Mouse (Mus musculus) thymus, postnatal 36 days (tissue): ENCODE measurements around the gene Tnni3.

Experiments used
- DNase-seq, 2 experiments: peaks; one replicate each; pipeline ENCODE4 v3.0.0; 2022; ENCODE audit warnings: mixed read lengths in 2 of 2

Gene Tnni3

GRCm38 (mm10) chr7:4498251-4498650, 25.8 kb downstream of the Tnni3 start:
- no peak for DNase-seq

- no peak for DNase-seq
Observed at GRCm38 (mm10) chr7:4497271-4497903, 26.6 kb downstream of the Tnni3 start.

DNA sequence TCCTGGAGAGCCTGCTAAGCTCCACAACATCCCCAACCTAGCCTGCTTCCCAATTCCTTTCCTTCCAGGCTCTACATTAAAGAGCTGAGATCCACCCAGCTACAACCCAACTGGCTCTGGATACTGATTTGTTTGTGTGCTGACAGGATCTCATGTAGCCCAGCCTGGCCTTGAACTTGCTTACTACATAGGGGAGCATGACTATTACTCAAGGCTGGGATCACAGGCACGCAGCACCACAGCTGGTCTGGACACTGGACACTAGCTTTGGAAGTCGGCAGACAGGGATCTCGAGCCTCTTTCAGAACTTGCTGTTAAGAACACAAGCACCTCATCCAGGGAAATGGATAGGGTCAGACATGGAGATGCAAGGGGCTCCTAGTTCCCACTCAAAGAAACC, 27.6 kb downstream of the Tnni3 start:
- DNase-seq, result no peak

DNA sequence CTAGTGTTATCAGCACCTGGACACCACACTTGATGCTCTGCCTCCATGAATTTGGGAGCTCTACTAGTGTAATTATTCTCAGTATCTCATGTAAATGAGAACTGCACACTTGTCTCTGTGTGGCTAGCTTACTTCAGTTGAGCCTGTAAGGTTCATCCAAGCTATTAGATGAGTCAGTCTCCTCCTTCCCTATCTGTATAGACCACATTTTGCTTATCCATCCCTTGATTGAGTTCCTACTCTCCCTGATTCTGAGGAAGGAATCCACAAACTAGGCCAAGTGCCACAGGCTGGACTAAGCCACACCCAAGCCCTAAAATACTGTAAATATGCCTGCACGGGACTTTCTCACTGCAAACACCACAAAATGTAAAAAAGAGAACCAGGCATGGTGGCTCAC, 30.0 kb downstream of the Tnni3 start:
- DNase-seq, result no peak

DNA sequence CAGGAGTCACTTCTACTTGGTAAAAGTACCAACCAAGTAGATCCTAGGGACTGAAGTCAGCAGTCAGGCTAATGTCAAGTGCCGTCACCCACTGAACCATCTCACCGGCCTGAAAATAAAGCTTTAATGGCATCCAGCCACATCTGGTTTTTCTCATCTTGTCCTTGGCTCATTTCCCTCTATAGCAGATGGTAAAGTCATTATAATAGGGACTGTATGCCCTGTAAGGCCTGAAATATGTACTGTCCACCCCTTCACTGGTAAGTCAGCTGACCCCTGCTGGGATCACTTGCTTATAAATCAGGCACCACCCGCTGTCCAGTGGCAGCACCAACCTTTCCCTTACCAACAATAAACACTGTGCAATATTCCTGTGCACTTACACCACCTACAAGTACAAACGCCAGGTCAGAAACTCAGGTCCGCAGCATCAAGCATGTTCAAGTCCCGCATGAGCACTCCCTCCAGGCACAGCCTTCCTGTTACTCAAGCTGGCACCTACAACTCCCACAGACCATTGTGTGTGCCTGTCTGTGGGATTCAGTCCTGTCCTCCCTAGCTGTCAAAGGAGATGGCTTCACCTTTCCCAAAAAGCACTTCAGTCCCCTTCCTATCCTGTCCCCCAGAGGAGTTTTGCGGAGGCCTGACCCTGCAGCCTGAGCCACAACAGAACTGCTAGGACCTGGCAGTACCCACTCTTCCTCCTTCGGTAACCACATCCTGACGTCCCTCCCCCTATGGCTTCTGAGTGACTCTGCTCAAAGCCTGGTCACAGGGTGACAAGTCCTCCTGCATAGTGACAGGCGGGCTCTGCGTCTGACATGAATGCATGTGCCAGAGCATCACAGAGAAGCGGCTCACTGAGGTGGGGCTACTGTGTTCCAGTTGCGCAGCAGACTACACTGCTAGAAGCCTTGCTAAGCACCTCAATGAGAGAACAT, 31.5 kb downstream of the Tnni3 start:
- peak in 1 of 2 experiments; percentile 18 for DNase-seq

DNA sequence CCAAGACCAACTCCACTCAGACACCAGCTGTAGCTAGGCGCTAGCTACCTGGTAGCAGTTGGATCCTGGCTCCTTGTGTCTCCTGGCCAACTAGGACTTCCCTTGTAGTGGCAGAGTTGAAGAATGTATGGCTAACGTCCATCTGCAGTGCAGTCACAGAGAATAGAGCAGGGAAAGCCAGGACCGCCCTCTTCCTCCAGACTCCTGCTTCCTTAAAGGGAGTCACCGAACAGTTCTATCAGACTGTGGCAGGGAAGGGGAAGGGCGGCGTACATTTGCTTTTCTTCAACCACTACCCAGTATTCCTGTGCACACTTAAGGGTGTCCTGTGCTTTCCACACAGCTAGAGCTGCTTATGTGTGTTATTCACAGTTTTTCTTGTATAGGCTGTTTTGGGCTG, 32.7 kb downstream of the Tnni3 start:
- no peak for DNase-seq

GRCm38 (mm10) chr7:4482281-4482680, 41.7 kb downstream of the Tnni3 start:
- DNase-seq, result no peak

DNA sequence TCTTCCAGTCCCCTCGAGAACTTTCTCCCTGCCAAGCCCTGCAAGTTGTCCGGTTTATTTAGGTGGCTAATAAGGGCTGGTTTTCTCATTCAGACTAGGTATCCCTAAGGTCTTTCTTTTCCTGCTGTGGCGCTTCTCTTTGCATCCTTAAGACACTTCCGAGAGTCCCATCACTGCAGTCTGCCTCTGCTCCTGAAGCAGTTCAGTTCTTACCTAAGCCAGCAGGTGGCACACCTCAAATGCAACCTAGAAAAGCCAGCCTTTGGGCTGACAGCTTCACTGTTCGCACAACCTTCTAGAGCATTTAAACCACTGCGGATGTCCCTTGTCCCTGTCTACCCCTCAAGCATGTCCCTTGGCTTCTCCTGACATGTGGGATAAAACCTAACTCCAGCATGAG, 44.4 kb downstream of the Tnni3 start:
- peak in 1 of 2 experiments; percentile 31 for DNase-seq

DNA sequence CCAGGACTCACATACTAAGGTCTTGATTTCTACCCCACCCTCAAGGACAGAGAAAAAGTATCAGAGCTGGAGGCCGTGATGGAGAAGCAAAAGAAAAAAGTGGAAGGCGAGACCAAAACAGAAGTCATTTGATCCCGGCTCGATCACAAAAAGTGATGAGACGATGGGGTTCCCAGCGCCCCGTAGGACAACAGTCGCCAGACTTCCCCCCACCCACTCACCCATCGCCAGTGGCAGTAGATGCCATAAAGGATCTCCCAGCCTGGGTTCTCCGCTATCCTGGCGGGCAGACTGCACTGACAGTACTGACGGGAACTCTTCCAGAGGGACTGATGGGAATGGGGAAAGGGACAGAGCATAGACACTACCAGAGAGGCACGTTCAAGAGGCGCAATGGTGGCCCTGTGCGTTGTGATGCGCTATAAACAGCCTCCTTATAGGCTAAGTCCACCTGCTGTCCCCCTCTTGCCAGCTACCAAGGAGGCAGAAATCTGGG, 45.2 kb downstream of the Tnni3 start:
- DNase-seq, result no peak

- DNase-seq, result no peak
Observed at GRCm38 (mm10) chr7:4478021-4478795, 45.8 kb downstream of the Tnni3 start.

DNA sequence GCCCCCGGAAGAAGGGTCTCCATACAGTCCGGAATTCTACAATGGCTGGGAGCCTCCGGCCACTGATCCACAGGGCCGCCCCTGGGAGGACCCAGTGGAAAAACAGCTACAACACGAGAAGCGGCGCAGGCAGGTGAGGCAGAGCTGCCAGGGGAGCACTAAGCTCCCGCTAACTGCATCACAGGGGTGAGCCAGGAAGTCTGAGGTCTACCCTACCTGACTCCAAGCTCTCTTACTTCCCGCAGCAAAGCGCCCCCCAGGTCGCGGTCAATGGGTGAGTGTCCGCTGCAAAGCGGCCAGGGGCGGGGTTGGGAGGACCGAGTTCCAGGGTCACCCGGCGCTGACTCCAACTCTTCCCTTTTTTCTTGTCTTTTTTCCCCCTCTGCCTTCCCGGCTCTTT, 50.1 kb downstream of the Tnni3 start:
- no peak for DNase-seq

DNA sequence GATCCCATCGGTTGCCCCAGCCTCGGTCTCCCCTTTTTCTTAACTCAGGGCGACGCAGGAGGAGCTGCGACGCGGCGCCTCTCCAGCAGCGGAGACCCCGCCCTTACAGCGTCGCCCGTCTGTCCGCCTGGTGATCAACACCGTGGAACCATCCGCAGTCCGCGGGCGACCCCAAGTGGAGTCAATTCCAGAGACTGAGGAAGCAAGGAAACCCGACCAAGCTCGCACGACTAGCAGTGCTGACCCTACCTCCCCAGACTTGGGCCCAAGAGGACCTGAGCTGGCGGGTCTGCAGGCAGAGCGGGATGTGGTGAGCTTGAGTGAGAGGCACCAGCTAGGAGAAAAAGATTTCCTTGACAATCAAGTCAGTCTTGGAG, 52.9 kb downstream of the Tnni3 start:
- DNase-seq, result peak; percentile 40 to 46

GRCm38 (mm10) chr7:4470275-4471178, 53.5 kb downstream of the Tnni3 start:
- DNase-seq, result peak; percentile 29 to 33
